Mouse (Mus musculus): ENCODE measurements around the gene Gstm6. TPM values are rescaled to one million over a fixed set of nuclear protein-coding genes. Genes with fewer than 3 reads are reported as not detected.
"Not testable (repeated sequence)": the region's sequence is repeated elsewhere in the genome, so short reads cannot be mapped to it uniquely, and the experiment has no call there.

Gene Gstm6
- total and polyA plus RNA-seq, 2 experiments from 2014 or later = 25.5 to 31.6 TPM

DNA sequence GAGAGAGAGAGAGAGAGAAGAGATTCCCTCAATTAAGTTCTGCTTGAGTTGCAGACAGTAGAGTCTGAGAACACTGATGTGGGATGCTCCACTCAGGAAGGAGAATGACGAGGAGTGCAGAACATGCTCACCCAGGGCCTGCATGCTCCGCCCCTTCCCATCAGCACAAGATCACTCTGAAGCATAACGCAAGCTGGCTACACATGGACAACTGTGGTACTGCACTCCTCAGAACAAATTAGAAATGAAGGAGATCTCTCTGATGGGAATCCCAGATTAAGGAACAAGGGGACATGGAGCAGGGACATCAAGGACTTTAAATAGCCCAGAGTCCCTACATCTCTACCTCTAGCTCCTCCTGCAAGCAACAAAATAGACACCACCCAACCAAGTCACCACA is 37.7 kb upstream of the Gstm6 start:
- no peaks in the 10 kb centered on the region for H3K27me3 ChIP-seq (ENCODE audit: insufficient read depth, low read length)
- H3K9me3 ChIP-seq (ENCODE audit: low read length) = no peaks in the 10 kb centered on the region
- TF ChIP-seq CTCF (IDR thresholded peaks at IDR 0.05) = peak; percentile 16
- H3K9ac ChIP-seq (replicated peaks; ENCODE audit: low read length, poor library complexity, severe bottlenecking) = no peak overlapping the region
- H3K4me3 ChIP-seq (ENCODE audit: low read depth, low read length) = no peak overlapping the region
- H3K36me3 ChIP-seq (ENCODE audit: insufficient read depth, low read length) = no peaks in the 10 kb centered on the region
- DNase-seq (ENCODE audit: low spot score) (no peak), ATAC-seq (ENCODE audit: low FRiP score) (no peak)
- no peak overlapping the region for H3K27ac ChIP-seq (ENCODE audit: low read depth, low read length)
- H3K4me1 ChIP-seq (ENCODE audit: insufficient read depth, low read length) = no peaks in the 10 kb centered on the region
- no peak overlapping the region for H3K4me2 ChIP-seq (ENCODE audit: low read depth, low read length, poor library complexity, severe bottlenecking)
- WGBS = 57% methylated on average over 3 of the region's 3 CpGs

DNA sequence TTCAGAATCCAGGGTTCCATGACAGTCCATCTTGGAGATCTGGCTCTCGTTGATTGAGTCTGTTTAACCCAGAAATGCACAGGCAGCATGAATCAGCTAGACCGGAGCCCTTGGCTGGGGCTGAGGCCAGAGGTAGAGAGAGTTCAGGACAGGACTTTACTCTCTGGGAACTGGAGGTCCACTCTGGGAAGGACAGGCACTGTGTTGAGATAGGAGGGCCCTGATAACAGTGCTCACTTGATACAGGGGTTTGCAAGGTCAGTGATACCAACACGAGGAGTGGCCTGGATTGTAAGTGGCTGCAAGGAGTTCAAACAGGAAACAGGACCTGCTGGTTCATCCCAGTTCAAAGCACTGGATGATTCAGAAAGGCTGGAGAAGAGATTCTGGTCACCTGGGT is 34.1 kb upstream of the Gstm6 start:
- Histone ChIP-seq H3K4me3 (ENCODE audit: low read depth, low read length) (no peak overlapping the region), H3K36me3 (ENCODE audit: insufficient read depth, low read length) (no peaks in the 10 kb centered on the region), H3K4me2 (ENCODE audit: low read depth, low read length, poor library complexity, severe bottlenecking) (no peak overlapping the region), H3K27me3 (ENCODE audit: insufficient read depth, low read length) (no peaks in the 10 kb centered on the region), H3K9me3 (ENCODE audit: low read length) (no peaks in the 10 kb centered on the region), H3K9ac (replicated peaks; ENCODE audit: low read length, poor library complexity, severe bottlenecking) (no peak overlapping the region), H3K27ac (ENCODE audit: low read depth, low read length) (no peak overlapping the region), H3K4me1 (ENCODE audit: insufficient read depth, low read length) (no peaks in the 10 kb centered on the region)
- WGBS = 81% methylated on average over 3 of the region's 3 CpGs
- DNase-seq (ENCODE audit: low spot score) (no peak), ATAC-seq (ENCODE audit: low FRiP score) (no peak)
- TF ChIP-seq CTCF (IDR thresholded peaks at IDR 0.05) = no peak

DNA sequence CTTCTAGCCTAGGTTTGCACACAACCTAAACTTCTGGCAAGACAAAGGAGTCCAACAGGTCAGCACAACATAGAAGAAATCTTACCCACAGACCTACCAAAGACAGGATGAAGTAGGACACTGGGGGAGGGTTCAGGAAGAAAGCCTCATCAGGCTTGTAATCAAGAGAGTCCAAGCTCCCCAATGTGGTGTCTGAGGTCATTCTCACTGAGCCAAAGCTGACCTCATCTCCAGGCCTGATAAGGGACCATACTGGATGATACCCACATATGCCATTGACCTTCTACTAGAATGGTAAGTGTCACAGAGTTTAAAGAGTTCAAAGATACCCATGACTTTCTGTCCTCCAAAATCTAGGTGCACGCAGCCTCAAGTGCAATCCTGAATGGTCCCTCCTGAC is 30.7 kb upstream of the Gstm6 start:
- no peak overlapping the region for H3K9ac ChIP-seq (replicated peaks; ENCODE audit: low read length, poor library complexity, severe bottlenecking)
- no peak for TF ChIP-seq CTCF (IDR thresholded peaks at IDR 0.05)
- WGBS = 96% methylated on average over 1 of the region's 1 CpGs

DNA sequence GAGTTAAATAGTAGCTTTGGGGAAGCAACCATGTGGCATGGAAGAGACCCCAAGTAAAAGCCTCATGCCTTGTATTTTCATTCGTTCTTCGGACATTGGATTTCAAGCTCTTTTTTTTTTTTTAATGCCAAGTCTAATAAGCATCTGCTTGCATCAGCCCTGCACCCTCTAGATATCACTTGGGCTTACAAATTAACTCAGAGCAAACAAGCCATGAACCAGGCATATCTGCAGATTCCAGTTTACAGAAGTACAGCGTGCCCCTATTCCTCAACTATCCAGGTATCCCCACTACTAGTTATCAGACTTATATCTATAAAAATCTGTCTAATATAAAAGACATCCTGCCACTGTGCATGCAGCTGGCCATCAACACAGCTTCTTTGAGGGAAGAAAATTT is 28.5 kb upstream of the Gstm6 start:
- Histone ChIP-seq H3K36me3 (ENCODE audit: insufficient read depth, low read length) (no peaks in the 10 kb centered on the region), H3K4me1 (ENCODE audit: insufficient read depth, low read length) (no peaks in the 10 kb centered on the region), H3K4me2 (ENCODE audit: low read depth, low read length, poor library complexity, severe bottlenecking) (no peak overlapping the region), H3K9ac (replicated peaks; ENCODE audit: low read length, poor library complexity, severe bottlenecking) (no peak overlapping the region), H3K9me3 (ENCODE audit: low read length) (no peaks in the 10 kb centered on the region), H3K27ac (ENCODE audit: low read depth, low read length) (no peak overlapping the region), H3K4me3 (ENCODE audit: low read depth, low read length) (no peak overlapping the region), H3K27me3 (ENCODE audit: insufficient read depth, low read length) (no peaks in the 10 kb centered on the region)
- WGBS = 91% methylated on average over 3 of the region's 3 CpGs
- ATAC-seq (ENCODE audit: low FRiP score) (no peak), DNase-seq (ENCODE audit: low spot score) (no peak)
- no peak for TF ChIP-seq CTCF (IDR thresholded peaks at IDR 0.05)

More for the DNA sequence above, 30.7 kb upstream of the Gstm6 start:
- Histone ChIP-seq H3K27ac (ENCODE audit: low read depth, low read length) (no peak overlapping the region), H3K36me3 (ENCODE audit: insufficient read depth, low read length) (no peaks in the 10 kb centered on the region), H3K27me3 (ENCODE audit: insufficient read depth, low read length) (no peaks in the 10 kb centered on the region), H3K9me3 (ENCODE audit: low read length) (no peaks in the 10 kb centered on the region), H3K4me3 (ENCODE audit: low read depth, low read length) (no peak overlapping the region), H3K4me2 (ENCODE audit: low read depth, low read length, poor library complexity, severe bottlenecking) (no peak overlapping the region), H3K4me1 (ENCODE audit: insufficient read depth, low read length) (no peaks in the 10 kb centered on the region)
- no peak for ATAC-seq (ENCODE audit: low FRiP score)
- DNase-seq (ENCODE audit: low spot score) = no peak

DNA sequence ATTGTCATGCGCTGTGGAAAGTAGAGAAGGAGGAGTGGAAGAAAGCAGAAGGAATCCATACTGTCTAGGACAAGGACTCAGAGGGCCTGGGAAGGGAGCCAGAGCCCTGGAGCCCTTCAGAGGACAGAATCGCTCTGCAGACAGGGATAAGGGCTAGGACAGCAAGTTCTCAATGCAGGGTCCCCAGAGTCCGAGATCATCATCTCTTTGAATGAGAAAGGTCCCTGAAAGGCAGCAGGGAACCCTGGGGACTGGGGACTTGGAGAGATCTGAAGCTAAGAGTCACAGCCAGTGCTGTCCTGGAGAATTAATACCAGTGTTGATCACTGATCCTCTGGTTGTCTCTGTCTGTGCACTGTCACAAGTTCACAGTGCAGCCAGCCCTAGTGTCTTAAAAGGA is 27.6 kb upstream of the Gstm6 start:
- not testable (repeated sequence) for H3K4me3 ChIP-seq (ENCODE audit: low read depth, low read length); H3K9ac ChIP-seq (replicated peaks; ENCODE audit: low read length, poor library complexity, severe bottlenecking); H3K4me1 ChIP-seq (ENCODE audit: insufficient read depth, low read length); H3K27ac ChIP-seq (ENCODE audit: low read depth, low read length); H3K36me3 ChIP-seq (ENCODE audit: insufficient read depth, low read length); H3K4me2 ChIP-seq (ENCODE audit: low read depth, low read length, poor library complexity, severe bottlenecking); DNase-seq (ENCODE audit: low spot score); ATAC-seq (ENCODE audit: low FRiP score); H3K27me3 ChIP-seq (ENCODE audit: insufficient read depth, low read length); H3K9me3 ChIP-seq (ENCODE audit: low read length)
- 52% methylated on average over 3 of the region's 3 CpGs for WGBS

DNA sequence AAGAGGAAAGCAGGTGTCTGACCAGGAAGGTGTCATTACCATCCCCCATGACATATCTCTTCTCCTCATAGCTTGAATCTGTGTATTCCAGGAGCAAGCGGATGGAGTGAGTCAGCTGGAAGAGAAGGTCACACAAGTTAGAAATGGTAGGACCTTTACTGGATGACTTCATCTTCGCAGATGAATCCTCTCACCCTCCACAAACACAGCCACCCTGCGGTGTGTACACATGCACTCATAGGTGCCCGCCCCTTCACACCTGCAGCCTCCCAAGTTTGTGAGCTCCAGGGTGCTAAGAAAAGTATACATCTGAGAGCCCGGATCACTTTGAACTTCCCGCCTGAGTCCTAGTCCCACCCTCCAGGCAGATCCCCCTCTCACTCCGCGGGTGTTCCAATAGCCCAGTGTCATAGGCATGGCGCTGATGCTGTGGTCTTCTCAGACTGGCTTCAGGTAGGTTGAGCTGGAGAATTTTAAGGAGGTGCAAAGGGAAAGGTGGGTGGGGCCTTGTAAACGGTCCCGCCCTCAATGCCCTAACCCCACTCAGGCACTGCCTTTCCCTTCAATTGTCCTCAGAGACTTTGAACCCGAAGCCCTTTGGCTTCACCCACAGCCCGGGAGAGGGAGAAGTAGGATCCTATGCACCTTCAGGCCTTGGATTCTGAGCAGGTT is 25.3 kb upstream of the Gstm6 start, which contains the start of gene Gstm3:
Gstm3 (minus strand) TSS at position 560 of the 672 bp plus-strand sequence.
- no peak within 1 kb of the TSS for H3K27ac ChIP-seq (ENCODE audit: low read depth, low read length)
- no peaks in the 10 kb centered on the region for H3K4me1 ChIP-seq (ENCODE audit: insufficient read depth, low read length)
- TF ChIP-seq CTCF (IDR thresholded peaks at IDR 0.05) = no peak
- no peak for DNase-seq (ENCODE audit: low spot score)
- no peaks in the 10 kb centered on the region for H3K9me3 ChIP-seq (ENCODE audit: low read length)
- ATAC-seq (ENCODE audit: low FRiP score) = no peak
- H3K36me3 ChIP-seq (ENCODE audit: insufficient read depth, low read length) = no peaks in the 10 kb centered on the region; the same call in 1 of the 2 replicates
- H3K4me3 ChIP-seq (ENCODE audit: low read depth, low read length) = no peak within 1 kb of the TSS
- no peak within 1 kb of the TSS for H3K4me2 ChIP-seq (ENCODE audit: low read depth, low read length, poor library complexity, severe bottlenecking)
- H3K27me3 ChIP-seq (ENCODE audit: insufficient read depth, low read length) = no peaks in the 10 kb centered on the region
- H3K9ac ChIP-seq (replicated peaks; ENCODE audit: low read length, poor library complexity, severe bottlenecking) = no peak within 1 kb of the TSS
- WGBS = 73% methylated on average over 13 of the region's 13 CpGs
